Mouse (Mus musculus) layer of hippocampus, adult 9-11 months (tissue): Measurements from ENCODE around the gene Surf6.
"Not testable (repeated sequence)": the region's sequence is repeated elsewhere in the genome, so short reads cannot be mapped to it uniquely, and the experiment has no call there.

ENCODE experiments used
- DNase-seq: peaks from one replicate; pipeline ENCODE4 v3.0.0; 2022

The Surf6 gene

GRCm38 (mm10) chr2:26912253-26912770 lies 9.6 kb upstream of the Surf6 start:
- DNase-seq = no peak

GRCm38 (mm10) chr2:26910994-26911765 lies 8.5 kb upstream of the Surf6 start:
- DNase-seq = peak; percentile 61

- peak; percentile 99 for DNase-seq
Measured at GRCm38 (mm10) chr2:26910124-26910993, 7.7 kb upstream of the Surf6 start, which contains the start of the genes Med22 and Rpl7a. TSS of gene Med22 (minus strand) at chr2:26910677. TSS of gene Rpl7a (plus strand) at chr2:26910764.

GRCm38 (mm10) chr2:26909387-26909784 lies 6.7 kb upstream of the Surf6 start:
- no peak for DNase-seq

GRCm38 (mm10) chr2:26908710-26909386 lies 6.2 kb upstream of the Surf6 start:
- no peak for DNase-seq

GRCm38 (mm10) chr2:26907109-26907508 lies 4.4 kb upstream of the Surf6 start:
- DNase-seq = no peak

- DNase-seq = no peak
Measured at GRCm38 (mm10) chr2:26906431-26906830, 3.8 kb upstream of the Surf6 start.

GRCm38 (mm10) chr2:26905936-26906335 lies 3.3 kb upstream of the Surf6 start:
- DNase-seq = no peak

- DNase-seq = no peak
Measured at GRCm38 (mm10) chr2:26903311-26903710, 632 bp upstream of the Surf6 start.

- DNase-seq = no peak
Measured at GRCm38 (mm10) chr2:26901834-26902400, 762 bp downstream of the Surf6 start.

GRCm38 (mm10) chr2:26900731-26901130 lies 1.9 kb downstream of the Surf6 start:
- DNase-seq = no peak

GRCm38 (mm10) chr2:26895898-26896297 lies 6.8 kb downstream of the Surf6 start:
- DNase-seq = no peak

GRCm38 (mm10) chr2:26886170-26886569 lies 16.5 kb downstream of the Surf6 start:
- DNase-seq = not testable (repeated sequence)

GRCm38 (mm10) chr2:26885541-26885940 lies 17.1 kb downstream of the Surf6 start:
- DNase-seq = not testable (repeated sequence)

GRCm38 (mm10) chr2:26878571-26878970 lies 24.1 kb downstream of the Surf6 start:
- DNase-seq = no peak

GRCm38 (mm10) chr2:26870666-26871065 lies 32.0 kb downstream of the Surf6 start:
- DNase-seq = no peak

- DNase-seq = no peak
Measured at GRCm38 (mm10) chr2:26864879-26865278, 37.8 kb downstream of the Surf6 start, which contains the start of gene Abo. TSS of gene Abo (minus strand) at chr2:26864979.

GRCm38 (mm10) chr2:26862856-26863255 lies 39.8 kb downstream of the Surf6 start:
- DNase-seq = no peak

GRCm38 (mm10) chr2:26847706-26848105 lies 55.0 kb downstream of the Surf6 start:
- peak; percentile 25 for DNase-seq
